Mouse (Mus musculus) layer of hippocampus, postnatal 14 days (tissue): ENCODE measurements around the gene Sgms1. TPM values are rescaled to one million over a fixed set of nuclear protein-coding genes. Genes with fewer than 3 reads are reported as not detected.
"Not testable (repeated sequence)": the region's sequence is repeated elsewhere in the genome, so short reads cannot be mapped to it uniquely, and the experiment has no call there.

Experiments used
- DNase-seq, 2 experiments: peaks; one replicate each; pipeline ENCODE4 v3.0.0; 2021 to 2022; ENCODE audit warnings: low spot score in 2 of 2, mixed read lengths in 1 of 2
- total RNA-seq, 2 experiments: library from RNA; stranded (reverse); gene quantifications; 2 replicates each; pipeline ENCODE4 v1.2.3; 2021

Gene Sgms1
- total RNA-seq, 2 experiments from 2014 or later: 45.9 to 50.9 TPM

DNA sequence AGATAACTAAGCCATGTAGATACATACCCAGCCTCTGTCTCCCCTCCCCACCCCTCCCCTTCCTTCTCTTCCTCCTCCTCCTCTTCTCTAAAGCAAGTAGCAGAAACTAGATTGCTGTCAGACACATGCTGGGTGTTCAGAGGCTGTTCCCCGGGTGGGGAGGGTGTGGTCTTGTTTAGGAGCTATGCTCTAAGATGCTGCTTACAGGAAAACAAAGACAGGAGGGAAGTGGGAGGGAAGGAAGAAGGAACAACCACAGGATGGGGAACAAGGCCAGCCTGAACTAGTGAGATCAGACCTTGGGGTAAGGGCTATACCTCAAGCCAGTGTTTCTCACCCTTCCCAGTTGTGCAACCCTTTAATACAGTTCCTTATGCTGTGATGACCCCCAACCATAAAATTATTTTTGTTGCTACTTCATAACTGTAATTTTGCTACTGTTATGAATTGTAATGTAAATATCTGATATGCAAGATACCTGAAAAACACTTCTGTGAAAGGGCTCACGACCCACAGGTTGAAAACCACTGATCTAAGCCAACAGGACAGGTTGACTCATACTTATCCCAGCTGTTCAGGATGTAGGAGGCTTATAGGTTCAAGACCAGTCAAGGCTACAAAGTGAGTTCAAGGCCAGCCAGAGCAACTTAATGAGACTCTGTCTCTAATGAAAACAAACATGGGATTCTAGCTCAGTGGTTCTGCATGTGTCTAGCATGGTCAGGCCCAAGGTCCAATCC lies 61.3 kb downstream of the Sgms1 start:
- no peak for DNase-seq

DNA sequence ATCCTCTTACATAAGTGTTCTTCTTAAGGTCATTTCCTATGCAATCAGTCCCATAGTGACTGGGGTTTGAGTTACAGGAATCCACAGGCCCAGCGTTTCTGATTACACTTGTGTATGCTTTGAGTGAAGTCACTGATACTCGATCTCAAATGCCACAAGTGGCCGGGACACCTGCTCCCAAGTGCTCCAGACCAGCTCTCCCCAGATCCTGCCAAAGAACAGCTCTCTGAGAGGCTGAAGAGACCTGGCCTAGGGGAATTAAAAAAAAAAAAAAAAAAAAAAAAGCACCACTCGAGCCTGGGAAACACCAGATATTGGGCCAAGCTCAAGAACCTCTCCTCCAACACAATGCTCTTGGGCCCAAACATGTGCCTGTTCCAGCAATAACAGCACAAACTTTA lies 62.9 kb downstream of the Sgms1 start:
- DNase-seq: no peak

DNA sequence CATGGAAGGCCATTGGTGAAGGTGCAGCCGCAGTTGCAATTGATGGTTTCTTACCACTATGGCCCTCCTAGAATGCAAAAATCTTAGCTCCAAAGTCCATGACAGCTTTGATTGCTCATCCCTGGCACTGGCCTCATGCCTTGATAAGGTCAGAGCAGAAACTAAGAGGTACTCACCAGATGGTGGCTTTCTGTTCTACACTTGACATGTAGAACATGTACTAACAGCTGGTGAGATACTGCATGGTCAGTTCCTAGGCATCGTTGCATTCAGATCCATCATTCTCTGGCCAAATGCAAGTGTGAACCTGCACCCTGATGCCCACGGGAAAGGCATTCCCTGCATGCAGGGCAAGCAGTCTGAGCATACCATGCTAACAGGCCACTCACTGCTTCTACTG lies 63.4 kb downstream of the Sgms1 start:
- no peak for DNase-seq

DNA sequence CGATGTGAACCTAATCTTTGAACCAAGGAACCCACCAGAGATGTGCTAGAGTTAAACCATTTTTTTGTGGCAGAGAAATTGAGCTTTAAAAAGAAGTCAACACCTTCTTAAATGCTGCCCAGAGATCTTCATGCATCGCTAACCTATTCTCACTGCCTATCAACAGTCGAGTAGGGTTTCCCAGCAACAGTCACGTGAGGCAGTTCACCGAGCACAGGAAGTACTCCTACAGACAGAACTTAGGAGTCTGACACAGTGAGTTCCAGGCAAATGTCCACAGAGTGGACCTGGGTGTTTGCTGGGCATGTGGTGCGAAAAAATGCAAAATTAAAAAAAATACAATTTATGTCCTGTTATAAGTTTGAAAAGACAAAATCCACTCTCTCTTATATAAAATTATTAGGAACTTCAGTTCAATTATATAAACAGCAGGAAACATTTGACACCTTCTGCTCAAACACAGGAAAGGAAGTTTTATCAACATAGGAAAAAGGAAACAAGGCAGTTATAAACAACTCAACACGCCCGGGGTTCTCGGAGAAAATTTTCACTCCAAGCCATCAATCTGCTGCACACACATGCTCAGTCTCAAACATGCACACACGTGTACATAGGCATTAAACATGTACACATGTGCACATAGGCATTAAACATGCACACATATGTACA lies 64.3 kb downstream of the Sgms1 start:
- no peak for DNase-seq

DNA sequence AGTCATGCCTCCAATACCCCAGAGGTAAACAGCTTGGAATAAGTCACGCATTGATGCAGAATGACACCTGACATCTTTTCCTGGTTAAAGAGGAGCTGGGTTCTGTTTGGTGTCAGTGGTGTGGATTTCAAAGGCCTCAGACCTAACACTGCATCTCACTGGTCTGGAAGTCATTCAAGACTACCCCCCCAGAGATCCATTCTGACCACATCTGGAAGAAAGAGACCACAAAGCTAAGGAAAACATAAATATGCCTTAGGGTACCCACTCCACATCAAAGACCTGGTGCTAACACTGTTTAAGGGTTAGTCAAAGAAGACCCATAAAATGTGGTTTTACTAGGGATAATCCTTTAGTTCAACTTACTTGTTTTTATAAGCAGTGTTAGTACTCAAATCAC lies 65.0 kb downstream of the Sgms1 start:
- DNase-seq: no peak

DNA sequence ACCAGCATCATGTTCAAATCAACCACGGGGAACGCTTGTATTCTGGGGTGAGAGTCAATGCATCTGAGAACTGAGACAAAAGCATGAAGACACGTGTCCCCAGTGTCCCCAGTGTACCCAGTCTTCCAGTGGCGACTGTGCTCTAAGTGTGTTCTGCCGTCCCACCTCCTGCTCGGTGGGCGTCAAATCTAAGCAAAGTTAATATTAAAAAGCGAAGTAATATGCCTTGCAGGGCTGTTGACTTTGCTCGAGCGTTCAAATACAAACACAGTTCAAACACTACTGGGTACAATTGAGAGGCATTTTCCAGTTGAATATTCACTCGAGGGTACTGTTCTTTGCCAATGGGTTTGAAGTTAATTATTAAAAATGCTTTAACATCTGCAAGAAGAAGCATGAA lies 66.4 kb downstream of the Sgms1 start:
- DNase-seq: no peak

DNA sequence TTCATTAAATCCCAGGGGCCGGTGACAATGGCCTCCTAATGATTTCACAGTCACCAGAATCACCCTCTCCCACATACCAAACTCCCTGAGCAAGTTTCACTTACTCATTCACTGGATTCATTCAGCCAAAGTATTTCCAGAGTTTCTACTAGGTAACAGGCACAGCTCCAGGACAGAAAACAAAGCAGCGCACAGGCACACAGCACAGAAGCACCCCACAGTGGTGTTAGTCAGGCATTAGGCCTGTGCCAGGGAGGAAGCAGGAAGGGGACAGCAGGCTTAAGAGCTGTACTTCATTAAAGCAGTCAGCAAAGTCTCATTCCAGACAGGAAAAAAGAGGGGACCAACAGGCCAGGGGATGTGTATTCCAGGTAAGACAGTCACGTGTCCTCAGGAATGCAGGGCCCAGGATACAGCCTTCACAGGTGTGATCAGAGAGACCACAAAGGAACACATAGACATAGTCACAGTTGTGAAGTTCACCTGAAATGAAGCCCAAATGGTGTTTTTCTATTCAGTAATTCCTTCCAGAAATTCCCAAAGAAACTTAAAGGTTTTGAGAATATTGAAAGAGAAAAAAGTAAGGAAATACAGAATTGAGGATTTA lies 67.0 kb downstream of the Sgms1 start:
- peak; percentile 35 to 71 for DNase-seq

DNA sequence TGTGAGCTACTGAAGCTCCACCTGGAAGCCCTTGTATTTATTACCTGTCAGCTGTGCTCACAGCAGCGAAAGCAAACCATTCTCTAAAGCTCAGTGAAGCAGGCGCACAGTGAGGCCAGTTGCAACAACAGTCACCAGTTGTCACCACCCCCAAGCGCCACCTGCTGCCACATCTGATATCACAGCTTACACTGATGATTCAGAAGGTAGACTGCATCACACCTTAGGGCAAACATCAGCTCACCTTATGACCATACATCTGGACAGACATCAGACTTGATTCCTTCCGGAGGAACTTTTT lies 69.2 kb downstream of the Sgms1 start:
- DNase-seq: no peak

DNA sequence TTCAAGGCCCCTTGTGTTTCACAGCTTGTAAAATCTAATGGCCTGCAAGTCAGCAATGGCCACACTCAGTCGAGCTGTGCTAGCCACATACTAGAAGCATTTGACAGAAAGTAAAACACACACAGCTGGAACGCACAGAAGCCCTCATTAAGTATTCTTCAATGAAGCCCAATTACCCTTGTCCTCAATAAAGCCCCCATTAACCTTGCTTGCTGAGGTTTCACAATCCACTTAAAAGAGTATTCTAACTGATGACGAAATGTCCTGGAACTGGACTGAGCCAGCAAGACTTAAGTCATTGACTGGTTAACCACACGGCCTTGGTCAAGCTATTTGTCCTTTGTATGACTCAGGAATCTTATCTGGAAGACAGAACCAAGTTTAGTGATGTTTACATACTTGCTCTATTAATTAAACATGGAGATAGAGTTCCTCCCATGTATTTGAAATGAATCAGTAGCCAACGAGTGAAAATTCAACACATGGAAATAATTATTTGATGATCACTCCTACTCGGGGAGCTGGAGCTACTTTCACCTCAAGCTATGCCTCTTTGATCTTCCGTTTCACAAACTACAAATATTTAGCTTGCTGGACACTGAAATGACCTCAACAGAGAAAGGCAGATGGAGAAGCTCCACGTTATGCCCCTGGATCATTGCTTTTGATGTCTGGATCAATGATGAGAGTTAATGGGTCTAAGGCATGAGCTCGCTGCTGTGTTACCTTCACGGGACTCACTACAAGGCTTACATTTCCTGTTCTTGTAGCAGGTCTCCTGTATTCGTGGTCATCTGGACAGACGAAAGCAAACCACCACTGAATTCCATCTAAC lies 69.8 kb downstream of the Sgms1 start:
- DNase-seq: no peak

DNA sequence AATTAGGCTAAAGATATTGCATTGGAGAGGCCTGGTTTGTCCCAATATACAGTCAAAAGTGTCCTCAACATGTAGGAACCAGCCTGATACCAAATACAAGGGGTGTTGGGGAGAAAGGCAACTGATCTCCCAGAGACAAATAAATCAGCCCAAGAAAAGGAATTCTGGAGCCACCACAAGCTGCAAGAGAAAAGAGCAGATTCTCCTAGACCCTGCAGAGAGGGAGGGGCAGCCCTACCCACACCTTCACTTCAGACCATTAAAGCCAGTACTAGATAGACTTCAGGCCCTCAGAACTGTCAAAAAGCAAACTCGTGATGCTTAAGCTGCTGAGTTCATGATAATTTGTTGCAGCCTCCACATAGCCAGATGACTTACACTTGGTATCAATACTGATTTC lies 70.5 kb downstream of the Sgms1 start:
- DNase-seq: no peak

DNA sequence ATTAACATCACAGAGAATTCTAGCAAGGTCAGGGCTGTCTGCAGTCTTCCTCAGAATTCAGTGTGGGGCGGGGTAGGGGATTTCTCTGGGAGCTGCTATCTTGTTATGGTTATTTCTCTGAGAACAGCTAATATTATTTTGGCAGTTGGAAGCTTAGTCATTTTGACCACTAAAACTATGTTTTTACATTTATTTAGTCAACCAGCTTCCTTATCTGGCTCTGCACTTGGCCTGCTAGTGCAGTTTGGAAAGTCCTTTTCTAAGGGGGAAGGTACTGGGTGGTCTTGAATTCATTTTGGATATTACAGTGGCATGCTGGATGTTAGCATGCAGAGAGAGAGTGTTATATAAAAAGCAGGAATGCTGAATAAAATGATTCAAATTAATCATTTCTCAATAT lies 72.2 kb downstream of the Sgms1 start:
- not testable (repeated sequence) for DNase-seq

DNA sequence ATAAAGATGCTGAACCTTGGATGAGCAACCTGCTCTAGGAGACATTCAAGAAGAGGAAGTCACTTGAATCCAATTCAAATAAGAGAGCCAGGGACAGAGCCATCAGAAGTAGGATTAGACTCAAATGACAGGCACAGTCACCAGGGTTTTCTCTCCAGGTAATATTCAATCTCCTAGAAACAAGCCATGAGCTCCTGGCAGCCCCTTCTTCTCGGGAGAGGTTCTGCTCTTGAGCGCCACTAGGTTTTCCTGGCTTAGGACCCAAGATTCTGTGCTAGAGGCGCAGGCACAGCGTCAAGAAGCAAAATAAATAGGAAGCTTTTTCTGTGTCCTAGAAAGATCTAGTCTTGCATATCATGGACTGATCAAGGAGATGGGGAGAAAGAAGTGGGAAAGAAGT lies 76.2 kb downstream of the Sgms1 start:
- no peak for DNase-seq

DNA sequence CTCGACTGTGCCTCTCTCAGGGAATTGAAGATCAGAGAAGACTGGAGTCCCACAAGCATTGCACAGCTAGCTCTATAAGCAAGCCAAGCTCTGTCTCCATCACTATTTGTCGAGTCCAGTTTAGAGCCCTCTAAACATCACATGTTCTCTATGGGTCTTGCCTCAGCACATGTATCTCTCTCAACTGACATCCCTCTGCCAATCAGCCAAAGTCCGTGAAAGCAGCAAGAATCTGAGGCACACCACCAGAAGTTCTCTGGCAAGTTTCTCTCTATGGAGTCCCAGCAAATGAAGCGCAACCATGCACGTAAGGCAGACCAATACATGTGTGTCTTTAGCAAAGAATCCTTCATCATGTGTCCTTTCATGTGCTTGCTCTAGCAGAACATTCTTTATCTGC lies 77.8 kb downstream of the Sgms1 start:
- DNase-seq: no peak

DNA sequence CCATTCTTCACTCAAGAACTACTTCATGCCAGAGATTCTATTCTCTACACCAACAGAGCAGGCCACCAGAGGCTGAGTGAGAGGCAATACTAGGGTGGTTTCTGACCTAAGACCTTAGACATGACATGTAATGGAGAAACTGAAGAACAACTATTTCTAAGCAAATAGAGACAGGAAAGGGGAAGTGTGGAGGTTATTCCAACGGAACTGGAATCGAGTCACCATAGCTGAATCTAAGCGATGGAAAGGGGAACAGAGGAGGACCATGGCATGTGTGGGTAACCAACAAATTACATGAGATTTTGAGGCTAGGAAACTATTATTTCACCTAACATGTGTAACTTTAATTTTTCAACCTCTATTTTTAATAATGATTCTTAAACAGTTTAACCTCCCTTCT lies 78.5 kb downstream of the Sgms1 start:
- DNase-seq: no peak

DNA sequence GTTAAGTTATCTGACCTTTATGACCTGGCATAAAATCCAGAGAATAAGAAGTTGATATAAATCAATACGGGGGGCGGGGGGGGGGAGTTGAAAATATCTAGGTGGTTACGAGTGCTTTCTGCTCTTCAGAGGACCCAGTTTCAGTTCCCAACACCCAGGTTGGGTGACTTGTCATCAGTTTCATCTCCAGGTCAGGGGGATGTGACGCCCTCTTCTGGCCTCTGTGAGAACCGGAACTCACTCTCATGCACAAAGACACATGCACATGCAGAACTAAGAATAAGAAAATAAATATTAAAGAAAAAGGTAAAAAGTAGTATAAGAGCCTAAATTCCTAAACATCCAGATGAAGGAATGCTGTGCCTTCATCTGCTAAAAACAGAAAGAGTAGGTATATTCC lies 79.0 kb downstream of the Sgms1 start:
- DNase-seq: no peak

DNA sequence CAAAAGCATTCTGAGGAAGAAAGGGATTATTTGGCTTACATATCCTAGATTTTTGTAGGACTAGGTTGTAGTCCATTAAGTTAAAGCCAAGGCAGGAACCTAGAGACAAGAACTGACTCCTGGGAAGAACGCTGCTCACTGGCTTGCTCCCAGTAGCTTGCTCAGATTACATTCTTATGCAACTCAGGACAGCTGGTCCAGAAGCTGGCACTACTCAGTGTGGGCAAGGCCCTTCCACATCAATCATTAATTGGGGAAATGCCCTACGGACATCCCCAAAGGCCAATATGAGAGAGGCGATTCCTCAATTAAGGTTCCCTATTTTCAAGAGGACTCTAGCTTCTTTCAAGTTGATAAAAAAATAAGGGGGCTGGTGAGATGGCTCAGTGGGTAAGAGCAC lies 80.2 kb downstream of the Sgms1 start:
- DNase-seq: no peak

DNA sequence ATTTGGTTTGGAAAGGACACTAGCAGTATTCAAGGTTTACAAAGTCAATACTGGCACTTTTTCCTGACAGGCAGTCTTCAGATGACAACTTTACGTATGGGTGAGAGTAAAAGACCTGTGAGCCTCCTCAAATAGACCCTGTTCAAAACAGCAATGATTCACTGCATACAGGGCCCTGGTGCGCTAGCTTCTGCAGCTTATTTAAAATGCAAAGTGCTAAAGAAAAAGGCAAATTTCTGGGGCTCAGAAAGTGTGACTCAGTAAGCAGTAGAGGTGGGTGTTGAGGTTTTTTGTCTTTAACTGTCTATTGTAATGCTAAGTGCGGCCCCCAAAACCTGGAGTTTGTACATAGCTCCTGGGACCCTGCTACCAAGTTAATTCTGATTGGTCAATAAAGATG lies 81.2 kb downstream of the Sgms1 start:
- no peak for DNase-seq

DNA sequence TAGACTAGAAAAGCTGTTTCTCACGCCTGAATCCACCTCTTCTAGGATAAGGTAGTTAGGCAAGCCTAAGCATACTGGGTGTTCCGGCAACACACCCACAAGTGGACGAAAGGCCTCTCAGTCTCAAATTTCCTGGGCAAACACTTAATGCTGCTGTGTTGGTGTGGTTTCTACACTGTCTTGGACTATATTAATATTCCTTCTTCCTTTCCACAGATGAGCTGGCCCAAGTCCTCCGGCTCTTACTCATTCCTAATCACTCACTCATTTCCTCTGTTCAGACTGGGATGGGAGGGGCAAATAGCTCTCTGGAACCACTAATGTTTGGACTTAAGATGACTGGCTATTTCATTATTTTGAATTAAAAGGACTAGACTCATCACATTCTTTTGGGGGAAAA lies 84.6 kb downstream of the Sgms1 start:
- no peak for DNase-seq

DNA sequence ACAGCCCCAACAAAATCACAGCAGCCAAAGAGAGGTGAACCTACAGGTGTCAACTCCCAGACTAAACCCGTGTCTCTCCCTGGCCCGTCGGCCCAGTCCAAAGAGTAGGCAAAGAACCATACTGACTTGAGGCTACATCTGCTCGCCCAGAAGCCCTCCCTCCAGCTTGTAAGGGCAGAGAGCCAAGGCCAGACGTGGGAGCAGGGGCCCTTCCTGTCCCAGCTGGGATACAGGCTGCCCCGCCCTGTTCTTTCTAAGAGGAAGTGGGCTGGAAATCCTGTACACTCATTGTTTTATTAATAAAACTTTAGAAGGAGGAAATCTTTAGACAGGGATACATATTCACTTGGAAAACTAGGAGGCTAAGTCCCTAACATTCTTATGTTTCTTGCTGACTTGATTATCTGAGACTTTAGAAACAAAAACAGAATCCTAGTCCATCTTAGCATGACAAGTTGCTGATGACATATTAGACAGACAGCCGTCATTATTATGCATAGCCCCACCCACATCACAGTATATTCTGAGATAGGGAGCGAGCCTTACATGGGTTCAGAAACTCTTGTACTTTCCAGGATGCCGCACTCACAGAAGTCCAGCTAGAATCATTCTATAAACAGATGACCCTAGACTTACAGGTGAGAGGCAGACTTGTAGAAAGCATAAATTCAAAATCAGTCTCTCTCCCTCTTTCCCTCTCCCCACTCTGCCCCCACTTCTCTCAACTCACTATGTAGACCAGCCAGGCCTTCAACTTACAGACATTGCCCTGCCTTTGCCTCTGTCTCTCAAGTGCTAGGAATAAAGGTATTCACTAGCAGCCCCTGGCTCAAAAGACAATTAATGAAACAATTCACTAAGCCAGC lies 85.3 kb downstream of the Sgms1 start:
- no peak for DNase-seq

DNA sequence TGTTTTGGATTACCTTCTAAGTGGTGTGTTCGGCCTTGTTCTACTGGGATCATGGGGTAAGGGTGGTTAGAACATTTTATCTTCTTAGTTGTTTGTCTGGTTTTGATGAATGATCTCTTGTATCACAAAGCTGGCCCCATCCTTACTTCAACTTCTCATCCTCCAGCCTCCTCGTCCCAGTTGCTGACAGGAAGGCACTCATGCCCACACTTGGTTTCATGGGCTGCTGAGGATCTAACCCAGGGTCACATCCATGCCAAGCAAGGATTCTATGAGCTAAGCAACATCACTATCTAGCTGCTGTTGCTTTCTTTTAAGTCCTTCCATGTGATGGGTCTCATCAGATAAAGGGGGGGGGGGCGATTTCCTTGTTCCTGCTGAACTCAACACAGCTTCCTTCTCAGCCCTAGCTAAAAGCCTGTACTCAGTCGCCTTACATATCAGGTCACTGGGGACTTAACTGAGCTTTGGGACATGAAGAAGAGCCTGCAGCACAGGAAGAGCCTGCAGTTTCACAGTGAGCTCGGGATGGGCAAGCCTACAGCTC lies 86.6 kb downstream of the Sgms1 start:
- DNase-seq: no peak

DNA sequence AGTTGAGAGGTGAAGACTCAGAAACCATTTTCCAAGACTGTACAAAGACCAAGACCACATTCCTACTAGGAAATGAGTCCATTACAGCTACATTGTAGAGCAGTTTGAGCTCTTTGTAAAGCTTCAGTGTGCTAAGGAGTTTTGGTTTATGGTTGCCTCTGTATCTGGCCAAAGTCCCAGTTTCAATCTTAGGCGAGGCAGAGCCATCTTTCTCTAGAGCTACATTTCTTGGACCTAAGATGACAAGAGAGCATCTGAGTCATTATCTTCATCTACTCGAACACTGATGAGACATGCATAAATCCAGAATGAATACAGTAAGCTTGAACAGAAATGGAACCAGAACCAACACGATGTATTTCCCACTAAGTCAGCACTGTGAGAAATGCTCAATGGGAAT lies 87.9 kb downstream of the Sgms1 start:
- DNase-seq: no peak
